Mouse (Mus musculus) lung, postnatal 0 days (tissue): ENCODE results near the gene Rps21. TPM values are rescaled to one million over a fixed set of nuclear protein-coding genes. Genes with fewer than 3 reads are reported as not detected.

Source experiments
- ATAC-seq: fragments of 200-750 bp; cut with Nextera tagmentation; 2 replicates; pipeline ENCODE4 v1.8.0; 2017; ENCODE audit warnings: moderate library complexity
- DNase-seq: peaks from one replicate; pipeline ENCODE4 v3.0.0-alpha.2; 2016; ENCODE audit warnings: low spot score
- H3K27ac ChIP-seq: fragments of 300-500 bp; sonication (generic); 2 replicates; pipeline ENCODE4 v1.5.1; 2014; ENCODE audit warnings: antibody characterized with exemption, mild to moderate bottlenecking, low read length, mixed read lengths
- H3K27me3 ChIP-seq: fragments of 300-500 bp; sonication (generic); replicated peaks from 2 replicates; pipeline ENCODE4 v1.6.1; 2014; ENCODE audit warnings: low read length, mixed read lengths; ENCODE audit not compliant: insufficient read depth
- H3K36me3 ChIP-seq: fragments of 300-500 bp; sonication (generic); 2 replicates; pipeline ENCODE4 v1.6.1; 2014; ENCODE audit warnings: low read length, mixed read lengths; ENCODE audit not compliant: insufficient read depth
- H3K4me1 ChIP-seq: fragments of 300-500 bp; sonication (generic); 2 replicates; pipeline ENCODE4 v1.6.1; 2014; ENCODE audit warnings: antibody characterized with exemption, low read depth, low read length, mixed read lengths; ENCODE audit not compliant: insufficient read depth
- H3K4me2 ChIP-seq: fragments of 300-500 bp; sonication (generic); replicated peaks from 2 replicates; pipeline ENCODE4 v1.6.1; 2014; ENCODE audit warnings: low read depth, mild to moderate bottlenecking, low read length, moderate library complexity, mixed read lengths
- H3K4me3 ChIP-seq: fragments of 300-500 bp; sonication (generic); 2 replicates; pipeline ENCODE4 v1.5.1; 2014; ENCODE audit warnings: low read depth, low read length
- H3K9ac ChIP-seq: fragments of 300-500 bp; sonication (generic); replicated peaks from 2 replicates; pipeline ENCODE4 v1.6.1; 2014; ENCODE audit warnings: low read depth, mild to moderate bottlenecking
- H3K9me3 ChIP-seq: fragments of 300-500 bp; sonication (generic); 2 replicates; pipeline ENCODE4 v1.6.1; 2016; ENCODE audit warnings: low read length, mixed read lengths
- CTCF ChIP-seq: IDR thresholded peaks from 2 replicates; pipeline ENCODE4 v1.5.1; 2016; ENCODE audit warnings: antibody characterized with exemption, mild to moderate bottlenecking
- EP300 ChIP-seq: IDR thresholded peaks from 2 replicates; pipeline ENCODE4 v1.6.1; 2016; ENCODE audit warnings: antibody characterized with exemption, mild to moderate bottlenecking, control low read depth
- WGBS: fragments of 180-500 bp; shearing (Covaris S2); extraction: QIAGEN DNeasy Blood & Tissue Kit; methylation state at CpG from one replicate; pipeline ENCODE4 v1.1.7; 2014; 5-methylcytosine and 5-hydroxymethylcytosine counted together
- polyA plus RNA-seq: library from polyadenylated mRNA; unstranded; fragments of >200 nt; fragmentation: Nextera tagmentation; extraction: Ambion mirVana; gene quantifications from 2 replicates; pipeline ENCODE4 v1.2.1, GENCODE M21; 2015

Gene Rps21
- polyA plus RNA-seq, 1 experiment from 2014 or later, result 453 TPM

GRCm38 (mm10) chr2:180227262-180228059 lies 29.7 kb upstream of the Rps21 start:
- no peaks in the 10 kb centered on the region for H3K9me3 ChIP-seq
- no peaks in the 10 kb centered on the region for H3K27me3 ChIP-seq
- peak; percentile 33 for ATAC-seq
- H3K36me3 ChIP-seq, result no peaks in the 10 kb centered on the region
- H3K4me3 ChIP-seq, result peak overlapping the region; percentile 10; the same call in 1 of the 2 replicates
- peak overlapping the region; percentile 47 for H3K4me2 ChIP-seq
- H3K27ac ChIP-seq, result peak overlapping the region; percentile 89
- H3K9ac ChIP-seq, result peak overlapping the region; percentile 32
- peak; percentile 86 for DNase-seq
- H3K4me1 ChIP-seq, result peaks cover 44% of the 10 kb centered on the region; the same call in 1 of the 2 replicates
- TF ChIP-seq EP300, result no peak; the same call in 1 of the 2 replicates
- peak; percentile 92 for TF ChIP-seq CTCF
- 5% methylated on average over 21 of the region's 21 CpGs for WGBS

- Histone ChIP-seq H3K4me1 (peaks cover 42% of the 10 kb centered on the region; the same call in 1 of the 2 replicates), H3K9me3 (no peaks in the 10 kb centered on the region), H3K27me3 (no peaks in the 10 kb centered on the region), H3K36me3 (no peaks in the 10 kb centered on the region), H3K9ac (peak overlapping the region; percentile 32), H3K4me2 (peak overlapping the region; percentile 47), H3K4me3 (no peak overlapping the region), H3K27ac (peak overlapping the region; percentile 89)
- ATAC-seq (no peak), DNase-seq (no peak)
- TF ChIP-seq EP300, result no peak
- TF ChIP-seq CTCF, result no peak
- WGBS, result 38% methylated on average over 6 of the region's 6 CpGs
Measured at GRCm38 (mm10) chr2:180228060-180228458, 29.1 kb upstream of the Rps21 start.

GRCm38 (mm10) chr2:180228592-180228991 lies 28.6 kb upstream of the Rps21 start:
- DNase-seq (peak; percentile 95), ATAC-seq (peak; percentile 50)
- Histone ChIP-seq H3K36me3 (no peaks in the 10 kb centered on the region), H3K27ac (peak overlapping the region; percentile 89), H3K9me3 (no peaks in the 10 kb centered on the region), H3K9ac (no peak overlapping the region), H3K4me2 (no peak overlapping the region), H3K4me3 (no peak overlapping the region), H3K4me1 (peaks cover 42% of the 10 kb centered on the region), H3K27me3 (no peaks in the 10 kb centered on the region)
- TF ChIP-seq EP300 (peak; percentile 67; the same call in 1 of the 2 replicates), CTCF (peak; percentile 60)
- 35% methylated on average over 7 of the region's 7 CpGs for WGBS

- Histone ChIP-seq H3K4me3 (no peak overlapping the region), H3K27ac (peak overlapping the region; percentile 89), H3K27me3 (no peaks in the 10 kb centered on the region), H3K36me3 (no peaks in the 10 kb centered on the region), H3K9me3 (no peaks in the 10 kb centered on the region), H3K4me2 (no peak overlapping the region), H3K9ac (no peak overlapping the region), H3K4me1 (peaks cover 46% of the 10 kb centered on the region)
- WGBS, result 62% methylated on average over 3 of the region's 3 CpGs
- TF ChIP-seq CTCF, result no peak
- no peak for TF ChIP-seq EP300
- no peak for DNase-seq
- ATAC-seq, result no peak
Measured at GRCm38 (mm10) chr2:180229129-180229528, 28.0 kb upstream of the Rps21 start.

GRCm38 (mm10) chr2:180230482-180230881 lies 26.7 kb upstream of the Rps21 start:
- no peak overlapping the region for H3K9ac ChIP-seq

GRCm38 (mm10) chr2:180233101-180233904 lies 23.9 kb upstream of the Rps21 start:
- no peak overlapping the region for H3K9ac ChIP-seq
- peak; percentile 29 for TF ChIP-seq EP300
- no peak for TF ChIP-seq CTCF
- H3K4me1 ChIP-seq, result peaks cover 44% of the 10 kb centered on the region
- no peak overlapping the region for H3K4me3 ChIP-seq
- no peak overlapping the region for H3K4me2 ChIP-seq
- no peaks in the 10 kb centered on the region for H3K36me3 ChIP-seq
- no peaks in the 10 kb centered on the region for H3K27me3 ChIP-seq
- ATAC-seq (0 out of 2 replicates have a peak, but pooled peaks have one; percentile 2), DNase-seq (peak; percentile 38)
- WGBS, result 54% methylated on average over 7 of the region's 7 CpGs
- H3K27ac ChIP-seq, result peak overlapping the region; percentile 91
- H3K9me3 ChIP-seq, result no peaks in the 10 kb centered on the region

More at GRCm38 (mm10) chr2:180230482-180230881, 26.7 kb upstream of the Rps21 start:
- Histone ChIP-seq H3K36me3 (no peaks in the 10 kb centered on the region), H3K27ac (peak overlapping the region; percentile 43; the same call in 1 of the 2 replicates), H3K4me1 (peaks cover 58% of the 10 kb centered on the region), H3K4me2 (no peak overlapping the region), H3K27me3 (no peaks in the 10 kb centered on the region), H3K9me3 (no peaks in the 10 kb centered on the region), H3K4me3 (no peak overlapping the region)
- DNase-seq (peak; percentile 59), ATAC-seq (peak; percentile 11)
- TF ChIP-seq CTCF (no peak), EP300 (no peak)
- 37% methylated on average over 4 of the region's 4 CpGs for WGBS
